Mouse (Mus musculus): ENCODE data around the gene Pnldc1.
A peak's percentile ranks its signal among the peaks of the same experiment; 100 is the strongest.
"Not testable (repeated sequence)": the region's sequence is repeated elsewhere in the genome, so short reads cannot be mapped to it uniquely, and the experiment has no call there.

Gene Pnldc1

GRCm38 (mm10) chr17:12909361-12910280 is at the start of gene Pnldc1:
Gene Pnldc1 (minus strand): TSS chr17:12910230.
- DNase-seq (ENCODE audit: low spot score) = no peak

- not testable (repeated sequence) for DNase-seq (ENCODE audit: low spot score)
Observed at GRCm38 (mm10) chr17:12959377-12959776, 49.3 kb upstream of the Pnldc1 start.

DNA sequence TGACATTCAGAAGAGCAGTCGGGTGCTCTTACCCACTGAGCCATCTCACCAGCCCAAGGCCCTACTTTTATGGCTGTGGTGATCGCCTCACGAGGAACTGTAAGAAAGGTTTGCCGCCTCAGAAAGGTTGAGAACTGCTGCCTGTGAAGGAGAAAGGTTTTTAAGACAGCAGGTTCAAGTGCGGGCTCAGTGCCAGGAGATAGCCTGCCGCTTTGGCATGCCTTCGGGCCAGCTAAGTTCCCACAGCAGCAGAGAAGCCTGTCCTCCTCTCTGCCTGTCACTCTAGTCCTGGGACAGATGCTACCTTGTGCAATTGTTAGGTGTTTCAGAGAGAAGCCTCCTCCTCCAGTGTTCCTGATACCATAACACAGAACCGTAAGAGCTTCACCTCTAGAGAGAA is 46.6 kb upstream of the Pnldc1 start:
- no peak for DNase-seq (ENCODE audit: low spot score)

DNA sequence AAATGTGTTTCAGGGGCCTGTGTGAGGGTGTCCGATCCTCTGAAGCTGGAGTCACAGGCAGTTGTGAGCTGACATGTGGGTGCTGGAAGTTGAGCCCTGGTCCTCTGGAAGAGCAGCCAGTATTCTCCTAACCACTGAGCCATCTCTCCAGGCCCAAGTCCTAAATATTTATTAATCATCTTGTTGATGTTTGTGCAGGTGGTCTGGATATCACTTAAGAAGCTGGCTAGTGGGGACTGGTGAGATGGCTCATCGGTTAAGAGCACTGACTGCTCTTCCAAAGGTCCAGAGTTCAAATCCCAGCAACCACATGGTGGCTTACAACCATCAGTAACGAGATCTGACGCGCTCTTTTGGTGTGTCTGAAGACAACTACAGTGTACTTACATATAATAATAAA is 39.6 kb upstream of the Pnldc1 start:
- no peak for DNase-seq (ENCODE audit: low spot score)

DNA sequence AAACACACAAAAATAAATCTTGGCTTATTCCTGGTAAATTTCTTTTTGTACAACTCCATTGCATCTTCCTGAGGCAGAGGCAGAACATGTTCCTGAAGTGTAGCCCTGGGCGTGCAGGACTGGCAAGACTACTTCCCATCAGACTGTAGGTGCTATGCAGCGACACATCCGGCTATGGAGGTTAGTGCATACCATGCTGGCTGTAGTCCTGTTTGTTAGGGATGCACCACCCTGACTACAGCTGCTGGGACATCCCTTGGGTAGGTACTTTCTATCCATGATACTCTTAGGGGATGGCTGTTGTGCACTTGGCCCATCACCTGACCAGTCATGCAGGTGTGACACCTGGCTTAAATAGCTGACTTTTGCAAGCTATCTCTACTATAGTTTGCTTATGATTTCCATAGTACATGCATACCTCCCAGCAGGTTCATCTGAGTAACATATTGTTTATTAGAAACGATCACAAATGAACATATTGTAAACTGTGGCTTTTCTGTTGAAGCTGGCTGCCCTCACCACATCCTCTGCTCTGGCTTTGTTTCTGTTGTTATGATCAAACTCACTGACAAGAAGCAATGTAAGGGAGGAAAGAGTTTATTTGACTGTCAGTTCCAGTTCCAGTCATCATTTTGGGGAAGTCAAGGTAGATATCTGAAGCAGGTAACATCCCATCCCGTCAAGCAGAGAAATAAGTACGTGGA is 32.6 kb upstream of the Pnldc1 start:
- no peak for DNase-seq (ENCODE audit: low spot score)

GRCm38 (mm10) chr17:12941543-12942260 is 31.7 kb upstream of the Pnldc1 start:
- no peak for DNase-seq (ENCODE audit: low spot score)

- DNase-seq (ENCODE audit: low spot score) = no peak
Observed at GRCm38 (mm10) chr17:12940151-12940805, 30.2 kb upstream of the Pnldc1 start, which contains the start of gene Acat3. Gene Acat3 (minus strand): TSS chr17:12940600.

GRCm38 (mm10) chr17:12939377-12940148 is 29.5 kb upstream of the Pnldc1 start:
- DNase-seq (ENCODE audit: low spot score) = not testable (repeated sequence)

GRCm38 (mm10) chr17:12938077-12938476 is 28.0 kb upstream of the Pnldc1 start:
- no peak for DNase-seq (ENCODE audit: low spot score)

DNA sequence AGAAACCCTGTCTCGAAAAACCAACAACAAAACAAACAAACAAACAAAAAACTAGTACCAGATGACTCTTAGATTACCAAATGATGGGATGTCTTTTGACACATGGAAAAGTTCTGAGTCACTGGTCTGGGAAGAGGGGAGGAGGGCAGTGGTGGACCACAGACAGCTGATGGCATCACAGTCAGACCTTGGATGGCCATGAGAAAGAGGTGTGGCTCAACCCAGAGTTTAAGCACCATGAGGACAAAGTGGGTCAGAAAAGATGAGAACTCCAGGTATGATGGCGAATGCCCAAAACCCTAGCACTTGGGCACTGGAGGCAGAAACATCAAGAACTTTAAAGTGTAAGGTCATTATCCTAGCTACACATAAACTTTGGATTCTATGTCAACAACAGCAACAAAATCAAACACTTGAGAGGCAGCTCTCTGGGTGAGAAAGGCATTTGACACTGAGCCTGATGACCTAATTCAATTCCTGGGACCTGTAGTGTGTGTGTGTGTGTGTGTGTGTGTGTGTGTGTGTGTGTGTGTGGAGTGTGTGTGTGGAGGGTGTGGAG is 27.5 kb upstream of the Pnldc1 start:
- no peak for DNase-seq (ENCODE audit: low spot score)

GRCm38 (mm10) chr17:12935719-12936118 is 25.7 kb upstream of the Pnldc1 start:
- DNase-seq (ENCODE audit: low spot score) = no peak

DNA sequence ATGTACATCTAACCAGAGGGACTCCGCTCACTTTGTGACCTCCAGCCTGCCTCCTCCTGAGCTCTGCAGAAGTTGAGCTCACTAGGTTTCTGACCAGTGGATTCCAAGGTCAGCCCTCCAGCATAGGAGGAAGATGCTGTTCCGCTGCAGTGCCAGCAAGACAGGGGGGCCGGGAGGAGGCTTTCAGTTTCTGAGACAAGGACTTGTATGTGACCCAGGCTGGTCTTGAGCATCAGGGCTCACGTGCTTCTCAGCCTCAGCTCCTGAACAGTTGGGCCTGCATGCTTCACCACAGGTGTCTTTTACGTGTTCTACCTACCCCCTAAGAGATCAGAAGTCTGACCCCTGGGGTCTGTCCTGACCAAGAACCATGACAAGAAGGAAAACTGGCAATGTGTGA is 21.5 kb upstream of the Pnldc1 start:
- DNase-seq (ENCODE audit: low spot score) = not testable (repeated sequence)

GRCm38 (mm10) chr17:12925703-12926180 is 15.7 kb upstream of the Pnldc1 start:
- DNase-seq (ENCODE audit: low spot score) = no peak

DNA sequence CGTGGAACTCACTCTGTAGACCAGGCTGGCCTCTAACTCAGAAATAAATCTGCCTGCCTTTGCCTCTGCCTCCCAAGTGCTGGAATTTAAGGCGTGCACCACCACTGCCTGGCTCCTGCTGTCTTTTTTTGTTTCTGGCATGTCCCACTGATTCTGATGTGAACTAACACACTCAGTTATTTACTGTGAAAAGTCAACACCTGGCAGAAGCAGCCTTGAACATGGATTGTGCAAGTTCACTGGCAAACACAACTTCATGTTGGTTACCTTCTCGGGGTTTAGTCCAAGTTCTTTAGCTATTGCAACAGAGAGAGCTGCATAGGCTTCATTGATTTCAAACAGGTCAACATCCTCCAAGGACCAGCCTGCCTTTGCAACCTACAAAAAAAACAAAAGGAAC is 15.0 kb upstream of the Pnldc1 start:
- no peak for DNase-seq (ENCODE audit: low spot score)

- DNase-seq (ENCODE audit: low spot score) = no peak
Observed at GRCm38 (mm10) chr17:12921073-12921472, 11.0 kb upstream of the Pnldc1 start.

DNA sequence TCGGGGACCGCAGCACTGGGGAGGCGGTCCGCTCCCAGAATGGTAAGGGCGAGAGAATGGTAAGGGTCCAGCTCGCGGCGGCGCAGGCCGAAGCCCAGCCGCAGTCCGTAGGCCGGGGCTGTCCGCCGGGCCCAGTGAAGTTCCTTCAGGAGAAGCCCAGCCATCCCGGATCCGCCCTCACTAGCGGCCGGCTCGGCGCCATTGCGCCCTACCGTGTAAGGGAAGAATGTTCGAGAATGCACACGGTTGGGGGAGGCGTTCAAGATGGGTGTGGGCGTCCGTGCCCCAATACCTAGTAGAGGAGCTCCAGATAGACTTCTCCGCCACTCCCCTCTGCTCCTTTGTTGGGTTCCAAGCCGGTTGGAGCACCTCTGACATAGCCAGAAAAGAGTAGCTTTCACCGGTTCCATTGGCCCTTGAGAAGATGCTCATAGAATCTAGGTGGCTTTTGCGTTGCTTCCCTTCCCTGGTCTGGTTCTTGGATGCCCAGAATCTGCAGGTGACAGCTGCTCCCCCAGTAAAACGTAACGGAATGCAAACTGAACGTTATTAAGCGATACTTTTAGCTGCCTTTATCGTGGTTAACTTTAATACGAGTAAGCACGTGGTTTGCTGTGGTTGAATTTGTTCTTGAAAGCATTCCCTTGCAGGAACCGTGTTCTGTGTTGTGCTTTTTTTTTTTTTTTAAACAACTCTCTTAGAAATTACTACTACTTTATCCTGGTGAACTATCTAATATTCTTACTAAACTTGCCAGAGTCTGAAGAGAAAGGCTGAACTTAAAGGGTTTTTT is 6.8 kb upstream of the Pnldc1 start:
- peak; percentile 67 for DNase-seq (ENCODE audit: low spot score)

GRCm38 (mm10) chr17:12915881-12916583 is 6.0 kb upstream of the Pnldc1 start, which contains the start of gene Mrpl18:
Gene Mrpl18 (minus strand): TSS chr17:12916345.
- DNase-seq (ENCODE audit: low spot score) = peak; percentile 95

GRCm38 (mm10) chr17:12915488-12915880 is 5.5 kb upstream of the Pnldc1 start, which contains the start of gene Tcp1:
Gene Tcp1 (plus strand): TSS chr17:12915701.
- no peak for DNase-seq (ENCODE audit: low spot score)

DNA sequence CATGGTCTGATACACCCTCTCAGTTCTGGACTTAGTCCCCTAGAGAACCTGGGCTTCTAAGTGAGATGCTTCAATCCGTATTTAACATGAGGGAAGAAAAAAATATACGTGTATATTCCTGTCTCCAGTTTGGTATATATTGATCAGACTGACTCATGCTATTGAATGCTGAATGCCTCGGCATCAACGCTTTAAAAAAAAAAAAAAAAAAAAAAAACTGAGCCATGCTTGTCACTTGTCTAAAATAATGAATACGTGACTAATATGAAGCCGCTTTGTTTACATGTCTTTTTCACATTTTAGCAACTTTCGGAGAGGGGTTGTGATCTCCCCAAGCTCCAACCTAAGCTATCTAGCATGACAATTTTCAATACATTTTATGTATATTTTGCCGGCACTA is 361 bp upstream of the Pnldc1 start:
- DNase-seq (ENCODE audit: low spot score) = no peak

All from spleen, adult 12 weeks (tissue).